Mouse (Mus musculus): ENCODE measurements at regions not wholly inside any gene's neighbourhood (a gene's known extent, or its start where the extent isn't known, plus 50 kb on each side); places are given as distances from the start of the nearest gene placed in this dataset.
A peak's percentile ranks its signal among the peaks of the same experiment; 100 is the strongest.

- Histone ChIP-seq H3K27ac (ENCODE audit: insufficient read depth, low read length) (no peak overlapping the region), H3K36me3 (ENCODE audit: control insufficient read depth, insufficient read depth, low read length) (no peaks in the 10 kb centered on the region), H3K4me1 (ENCODE audit: control insufficient read depth, insufficient read depth, insufficient read length) (no peaks in the 10 kb centered on the region; the same call in 1 of the 2 replicates), H3K4me3 (ENCODE audit: extremely low read depth, insufficient read depth, insufficient read length) (no peak overlapping the region), H3K27me3 (ENCODE audit: control insufficient read depth, insufficient read depth, low read length) (no peaks in the 10 kb centered on the region)
- WGBS, result 57% methylated on average over 4 of the region's 4 CpGs
- no peak for DNase-seq (ENCODE audit: low read depth in 1 of 2, low spot score in 2 of 2)
- TF ChIP-seq POLR2A (IDR thresholded peaks at IDR 0.05; ENCODE audit: low read depth, low read length) (no peak), CTCF (IDR thresholded peaks at IDR 0.05; ENCODE audit: extremely low read depth, insufficient read depth, insufficient read length, insufficient replicate concordance) (no peak)
These were observed 346.8 kb upstream of the G2e3 start for GRCm38 (mm10) chr12:51001096-51001495.

GRCm38 (mm10) chr12:51000281-51001075 is 347.4 kb upstream of the G2e3 start:
- no peak overlapping the region for H3K27ac ChIP-seq (ENCODE audit: insufficient read depth, low read length)
- WGBS, result 82% methylated on average over 18 of the region's 18 CpGs
- no peak for DNase-seq (ENCODE audit: low read depth in 1 of 2, low spot score in 2 of 2)

GRCm38 (mm10) chr12:50999295-51000237 is 348.3 kb upstream of the G2e3 start:
- 45% methylated on average over 20 of the region's 20 CpGs for WGBS
- Histone ChIP-seq H3K4me1 (ENCODE audit: control insufficient read depth, insufficient read depth, insufficient read length) (no peaks in the 10 kb centered on the region; the same call in 1 of the 2 replicates), H3K27ac (ENCODE audit: insufficient read depth, low read length) (no peak overlapping the region), H3K27me3 (ENCODE audit: control insufficient read depth, insufficient read depth, low read length) (no peaks in the 10 kb centered on the region), H3K36me3 (ENCODE audit: control insufficient read depth, insufficient read depth, low read length) (no peaks in the 10 kb centered on the region), H3K4me3 (ENCODE audit: extremely low read depth, insufficient read depth, insufficient read length) (no peak overlapping the region)
- peak in 1 of 2 experiments; percentile 5 for DNase-seq (ENCODE audit: low read depth in 1 of 2, low spot score in 2 of 2)
- no peak for TF ChIP-seq POLR2A (IDR thresholded peaks at IDR 0.05; ENCODE audit: low read depth, low read length)
- no peak for TF ChIP-seq CTCF (IDR thresholded peaks at IDR 0.05; ENCODE audit: extremely low read depth, insufficient read depth, insufficient read length, insufficient replicate concordance)

More at GRCm38 (mm10) chr12:51000281-51001075, 347.4 kb upstream of the G2e3 start:
- Histone ChIP-seq H3K36me3 (ENCODE audit: control insufficient read depth, insufficient read depth, low read length) (no peaks in the 10 kb centered on the region), H3K4me1 (ENCODE audit: control insufficient read depth, insufficient read depth, insufficient read length) (no peaks in the 10 kb centered on the region; the same call in 1 of the 2 replicates), H3K27me3 (ENCODE audit: control insufficient read depth, insufficient read depth, low read length) (no peaks in the 10 kb centered on the region), H3K4me3 (ENCODE audit: extremely low read depth, insufficient read depth, insufficient read length) (no peak overlapping the region)
- TF ChIP-seq POLR2A (IDR thresholded peaks at IDR 0.05; ENCODE audit: low read depth, low read length), result no peak
- no peak for TF ChIP-seq CTCF (IDR thresholded peaks at IDR 0.05; ENCODE audit: extremely low read depth, insufficient read depth, insufficient read length, insufficient replicate concordance)

- Histone ChIP-seq H3K4me1 (ENCODE audit: control insufficient read depth, insufficient read depth, insufficient read length) (no peaks in the 10 kb centered on the region), H3K4me3 (ENCODE audit: extremely low read depth, insufficient read depth, insufficient read length) (no peak overlapping the region), H3K27me3 (ENCODE audit: control insufficient read depth, insufficient read depth, low read length) (no peaks in the 10 kb centered on the region), H3K27ac (ENCODE audit: insufficient read depth, low read length) (no peak overlapping the region), H3K36me3 (ENCODE audit: control insufficient read depth, insufficient read depth, low read length) (no peaks in the 10 kb centered on the region)
- WGBS, result 82% methylated on average over 1 of the region's 1 CpGs
- DNase-seq (ENCODE audit: low read depth in 1 of 2, low spot score in 2 of 2), result no peak
- TF ChIP-seq CTCF (IDR thresholded peaks at IDR 0.05; ENCODE audit: extremely low read depth, insufficient read depth, insufficient read length, insufficient replicate concordance), result no peak
- no peak for TF ChIP-seq POLR2A (IDR thresholded peaks at IDR 0.05; ENCODE audit: low read depth, low read length)
These were observed 346.8 kb upstream of the Prkd1 start for GRCm38 (mm10) chr12:50995664-50996063.

- Histone ChIP-seq H3K27me3 (ENCODE audit: control insufficient read depth, insufficient read depth, low read length) (no peaks in the 10 kb centered on the region), H3K36me3 (ENCODE audit: control insufficient read depth, insufficient read depth, low read length) (no peaks in the 10 kb centered on the region), H3K4me3 (ENCODE audit: extremely low read depth, insufficient read depth, insufficient read length) (no peak overlapping the region), H3K27ac (ENCODE audit: insufficient read depth, low read length) (no peak overlapping the region), H3K4me1 (ENCODE audit: control insufficient read depth, insufficient read depth, insufficient read length) (no peaks in the 10 kb centered on the region)
- DNase-seq (ENCODE audit: low read depth in 1 of 2, low spot score in 2 of 2), result no peak
- no peak for TF ChIP-seq POLR2A (IDR thresholded peaks at IDR 0.05; ENCODE audit: low read depth, low read length)
- no peak for TF ChIP-seq CTCF (IDR thresholded peaks at IDR 0.05; ENCODE audit: extremely low read depth, insufficient read depth, insufficient read length, insufficient replicate concordance)
- WGBS, result 87% methylated on average over 12 of the region's 12 CpGs
These were observed 340.8 kb upstream of the Prkd1 start for GRCm38 (mm10) chr12:50989561-50990325.

- Histone ChIP-seq H3K4me3 (ENCODE audit: extremely low read depth, insufficient read depth, insufficient read length) (no peak overlapping the region), H3K27me3 (ENCODE audit: control insufficient read depth, insufficient read depth, low read length) (no peaks in the 10 kb centered on the region), H3K4me1 (ENCODE audit: control insufficient read depth, insufficient read depth, insufficient read length) (no peaks in the 10 kb centered on the region), H3K27ac (ENCODE audit: insufficient read depth, low read length) (no peak overlapping the region), H3K36me3 (ENCODE audit: control insufficient read depth, insufficient read depth, low read length) (no peaks in the 10 kb centered on the region)
- 88% methylated on average over 5 of the region's 5 CpGs for WGBS
- TF ChIP-seq POLR2A (IDR thresholded peaks at IDR 0.05; ENCODE audit: low read depth, low read length) (no peak), CTCF (IDR thresholded peaks at IDR 0.05; ENCODE audit: extremely low read depth, insufficient read depth, insufficient read length, insufficient replicate concordance) (no peak)
- DNase-seq (ENCODE audit: low read depth in 1 of 2, low spot score in 2 of 2), result no peak
These were observed 332.4 kb upstream of the Prkd1 start for GRCm38 (mm10) chr12:50981318-50981717.

Data from spleen, adult 2 months (tissue).